Mouse (Mus musculus) Muller cell, postnatal 12 days (primary cell): ENCODE data around the gene Slc25a30.
"Not testable (repeated sequence)": the region's sequence is repeated elsewhere in the genome, so short reads cannot be mapped to it uniquely, and the experiment has no call there.

ENCODE experiments used
- DNase-seq: peaks from one replicate; pipeline ENCODE4 v3.0.0-alpha.2; 2015; ENCODE audit errors: inconsistent ontology term

Gene Slc25a30

GRCm38 (mm10) chr14:75791372-75791771 is 4.5 kb upstream of the Slc25a30 start:
- no peak for DNase-seq

- DNase-seq: no peak
These were observed 3.7 kb upstream of the Slc25a30 start for GRCm38 (mm10) chr14:75790411-75790996.

- no peak for DNase-seq
These were observed 2.5 kb upstream of the Slc25a30 start for GRCm38 (mm10) chr14:75789291-75789690.

GRCm38 (mm10) chr14:75787794-75788175 is 948 bp upstream of the Slc25a30 start:
- no peak for DNase-seq

GRCm38 (mm10) chr14:75786424-75786867 is 391 bp downstream of the Slc25a30 start:
- DNase-seq: no peak

GRCm38 (mm10) chr14:75779913-75780312 is 6.9 kb downstream of the Slc25a30 start:
- no peak for DNase-seq

- DNase-seq: no peak
These were observed 10.2 kb downstream of the Slc25a30 start for GRCm38 (mm10) chr14:75776637-75777036.

GRCm38 (mm10) chr14:75773431-75773830 is 13.4 kb downstream of the Slc25a30 start:
- no peak for DNase-seq

- not testable (repeated sequence) for DNase-seq
These were observed 14.4 kb downstream of the Slc25a30 start for GRCm38 (mm10) chr14:75772407-75772806.

GRCm38 (mm10) chr14:75771101-75771501 is 15.7 kb downstream of the Slc25a30 start:
- no peak for DNase-seq

- DNase-seq: no peak
These were observed 17.5 kb downstream of the Slc25a30 start for GRCm38 (mm10) chr14:75769334-75769733.

GRCm38 (mm10) chr14:75768275-75768608 is 18.6 kb downstream of the Slc25a30 start:
- no peak for DNase-seq

GRCm38 (mm10) chr14:75767492-75768274 is 19.2 kb downstream of the Slc25a30 start:
- peak; percentile 76 for DNase-seq

GRCm38 (mm10) chr14:75761028-75761805 is 25.6 kb downstream of the Slc25a30 start:
- DNase-seq: peak; percentile 11

GRCm38 (mm10) chr14:75758401-75758800 is 28.4 kb downstream of the Slc25a30 start:
- DNase-seq: no peak

- no peak for DNase-seq
These were observed 29.0 kb downstream of the Slc25a30 start for GRCm38 (mm10) chr14:75757821-75758220.

GRCm38 (mm10) chr14:75756971-75757370 is 29.9 kb downstream of the Slc25a30 start:
- no peak for DNase-seq

- DNase-seq: peak; percentile 95
These were observed 32.6 kb downstream of the Slc25a30 start, which contains the start of gene Cog3 for GRCm38 (mm10) chr14:75753991-75754817. Gene Cog3, minus strand, starts transcription at chr14:75754517.

GRCm38 (mm10) chr14:75753206-75753605 is 33.6 kb downstream of the Slc25a30 start:
- DNase-seq: no peak

GRCm38 (mm10) chr14:75751040-75751439 is 35.8 kb downstream of the Slc25a30 start:
- no peak for DNase-seq

- DNase-seq: no peak
These were observed 37.7 kb downstream of the Slc25a30 start for GRCm38 (mm10) chr14:75749123-75749522.

- DNase-seq: no peak
These were observed 38.9 kb downstream of the Slc25a30 start for GRCm38 (mm10) chr14:75747960-75748359.
